Mouse (Mus musculus): Measurements from ENCODE around the gene Taf15. TPM values are rescaled to one million over a fixed set of nuclear protein-coding genes. Genes with fewer than 3 reads are reported as not detected.

Gene Taf15
- 62.6 and 66.7 TPM in 2 replicates for total RNA-seq (2014; fragmentation: Nextera tagmentation)
- 43.8 and 44.1 TPM in 2 replicates for total RNA-seq (2017)

- ATAC-seq (replicated peaks; ENCODE audit: poor library complexity, severe bottlenecking) = peak; percentile 98
These were observed at the start of gene Taf15 for GRCm38 (mm10) chr11:83472324-83473234. Gene Taf15, plus strand, starts transcription at chr11:83473086.

DNA sequence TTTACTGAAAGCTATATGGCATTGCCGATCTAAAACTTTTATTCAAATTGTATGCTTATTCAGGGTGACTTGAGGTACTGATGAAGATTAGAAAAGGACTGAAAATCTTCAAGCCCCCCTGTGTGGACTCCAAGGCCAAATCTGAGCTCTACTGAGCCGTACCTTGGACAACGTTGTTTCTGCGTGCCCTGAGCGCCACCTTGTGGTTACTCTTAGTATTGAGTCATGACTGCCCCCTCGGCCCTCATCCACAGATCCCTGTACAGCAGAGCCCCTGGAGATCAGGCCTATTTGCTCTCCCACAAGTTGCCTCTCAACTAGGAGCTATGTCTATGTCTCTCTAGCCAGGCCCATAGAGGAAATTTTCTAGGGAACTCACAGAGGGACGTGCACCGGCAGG is 48.2 kb upstream of the Taf15 start:
- peak; percentile 40; the same call in 1 of the 2 replicates for ATAC-seq (replicated peaks; ENCODE audit: poor library complexity, severe bottlenecking)

- peak; percentile 97 for ATAC-seq (replicated peaks; ENCODE audit: poor library complexity, severe bottlenecking)
These were observed 45.9 kb upstream of the Taf15 start for GRCm38 (mm10) chr11:83426964-83427363.

DNA sequence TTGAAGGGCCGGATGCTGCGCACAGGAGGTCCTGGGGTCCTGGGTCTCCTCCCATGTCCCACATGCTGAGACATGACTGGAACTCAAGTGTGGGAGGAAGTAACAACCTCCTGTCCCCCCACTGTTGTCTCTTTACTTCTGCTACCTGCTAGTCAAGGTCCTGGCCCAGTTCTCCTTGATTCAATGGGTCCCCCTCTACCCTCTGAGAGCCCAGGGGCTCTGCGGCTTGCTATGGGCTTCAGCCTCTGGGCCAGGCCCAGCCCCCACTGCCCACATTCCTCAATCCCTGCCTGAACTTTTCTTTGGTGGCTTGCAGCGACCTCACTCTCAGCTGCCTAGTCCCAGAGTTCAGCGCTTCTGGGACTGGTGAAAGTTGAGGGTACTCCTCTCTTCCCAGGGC is 43.5 kb upstream of the Taf15 start, which contains the start of gene Gas2l2:
Gas2l2 (minus strand) TSS at position 101 of the 400 bp plus-strand sequence.
- no peak for ATAC-seq (replicated peaks; ENCODE audit: poor library complexity, severe bottlenecking)

- ATAC-seq (replicated peaks; ENCODE audit: poor library complexity, severe bottlenecking) = peak; percentile 82
These were observed 40.4 kb upstream of the Taf15 start for GRCm38 (mm10) chr11:83432533-83432932.

GRCm38 (mm10) chr11:83437377-83437776 is 35.5 kb upstream of the Taf15 start, which contains the start of gene 1700020L24Rik:
Gene 1700020L24Rik, plus strand, starts transcription at chr11:83437677.
- ATAC-seq (replicated peaks; ENCODE audit: poor library complexity, severe bottlenecking) = no peak

DNA sequence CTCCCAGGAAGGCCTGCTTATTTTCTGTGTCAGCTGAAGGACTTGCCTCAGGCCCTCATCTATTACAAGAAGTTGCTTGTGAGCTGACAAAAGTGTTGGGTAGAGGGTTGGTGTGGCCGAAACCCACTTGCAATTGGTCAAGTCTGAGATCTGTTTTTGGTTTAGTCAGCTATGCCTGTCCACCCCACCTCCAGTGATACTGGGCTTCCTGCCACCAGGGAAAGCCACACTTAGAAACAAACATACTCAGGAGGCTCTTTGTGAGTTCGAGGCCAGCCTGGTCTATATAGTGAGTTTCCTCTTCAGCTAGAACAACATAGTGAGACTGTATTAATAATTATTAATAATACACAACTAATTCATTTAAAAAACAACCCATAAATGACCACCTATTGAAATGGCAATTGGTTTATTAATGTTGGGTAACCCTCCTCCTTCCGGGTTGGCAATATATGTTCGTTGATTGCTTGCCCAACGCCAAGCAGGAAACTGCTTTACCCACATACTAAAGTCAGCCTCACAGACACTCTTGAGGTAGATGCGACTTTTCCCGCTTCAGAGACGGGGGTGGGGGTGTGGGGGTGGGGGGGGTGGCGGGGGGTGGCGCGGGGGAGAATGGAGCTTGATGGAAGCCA is 33.3 kb upstream of the Taf15 start:
- ATAC-seq (replicated peaks; ENCODE audit: poor library complexity, severe bottlenecking) = peak; percentile 41

DNA sequence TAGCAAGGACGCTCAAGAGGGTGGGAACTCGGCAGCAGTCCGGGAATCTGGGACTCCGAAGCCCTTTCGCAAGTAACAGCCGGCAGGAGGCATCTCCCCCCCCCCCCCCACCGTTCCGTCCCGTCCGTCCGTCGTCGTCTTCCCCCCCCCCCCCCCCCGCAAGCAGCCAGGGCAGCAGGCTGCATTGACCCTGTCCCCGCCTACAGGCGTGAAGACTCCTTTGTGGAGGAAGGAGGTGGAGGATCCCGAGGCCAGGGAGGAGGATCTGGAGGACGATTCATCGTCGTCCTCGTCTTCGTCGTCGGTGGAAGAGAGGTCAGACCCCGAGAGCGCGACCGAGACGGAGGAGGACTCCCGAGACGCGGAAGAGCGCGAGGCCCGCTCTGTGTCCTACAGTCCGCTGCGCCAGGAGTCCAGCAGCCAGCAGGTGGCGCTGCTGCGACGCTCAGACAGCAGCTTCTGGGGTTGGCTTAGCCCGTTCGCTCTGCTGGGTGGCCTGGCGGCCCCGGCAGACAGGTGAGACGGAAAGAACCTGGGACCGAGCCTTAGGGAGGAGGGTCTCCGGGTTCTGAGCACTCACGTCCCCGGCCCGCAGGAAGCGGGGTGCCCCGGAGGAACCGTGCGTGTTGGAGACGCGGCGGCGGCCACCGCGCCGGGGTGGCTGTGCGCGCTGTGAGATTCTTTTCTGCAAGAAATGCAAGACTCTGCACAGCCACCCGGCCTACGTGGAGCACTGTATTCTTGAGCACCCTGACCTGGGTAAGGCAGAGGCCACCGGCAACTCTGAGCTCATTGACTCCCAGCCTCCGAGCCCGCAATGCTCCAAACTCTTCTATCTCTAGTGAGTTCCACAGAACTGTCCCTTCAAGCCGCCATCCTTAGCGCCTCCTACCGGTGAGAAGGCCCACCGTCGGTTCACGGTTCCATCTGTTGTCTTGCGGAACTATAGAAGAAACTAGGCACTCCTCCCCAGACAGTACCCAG is 32.5 kb upstream of the Taf15 start:
- ATAC-seq (replicated peaks; ENCODE audit: poor library complexity, severe bottlenecking) = peak; percentile 70

DNA sequence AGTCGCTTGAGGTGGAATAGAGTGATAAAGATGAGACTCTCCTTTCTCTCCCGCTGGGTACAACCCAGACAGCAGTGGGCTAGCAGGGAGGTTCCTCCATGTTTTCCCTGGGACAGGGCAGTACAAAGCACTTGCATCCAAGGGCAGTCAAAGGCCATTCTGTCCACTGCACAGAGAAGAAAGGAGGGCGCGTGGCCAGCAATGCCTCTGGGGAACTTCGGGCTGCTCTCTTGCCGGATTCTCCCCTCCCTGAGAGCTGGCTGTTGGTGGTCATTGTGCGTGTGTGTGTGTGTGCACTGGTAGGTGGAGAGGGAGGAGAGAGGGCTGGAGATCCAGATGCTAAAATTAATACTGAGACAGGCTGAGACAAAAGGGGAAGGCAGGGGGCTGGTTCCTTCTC is 31.7 kb upstream of the Taf15 start:
- ATAC-seq (replicated peaks; ENCODE audit: poor library complexity, severe bottlenecking) = no peak

DNA sequence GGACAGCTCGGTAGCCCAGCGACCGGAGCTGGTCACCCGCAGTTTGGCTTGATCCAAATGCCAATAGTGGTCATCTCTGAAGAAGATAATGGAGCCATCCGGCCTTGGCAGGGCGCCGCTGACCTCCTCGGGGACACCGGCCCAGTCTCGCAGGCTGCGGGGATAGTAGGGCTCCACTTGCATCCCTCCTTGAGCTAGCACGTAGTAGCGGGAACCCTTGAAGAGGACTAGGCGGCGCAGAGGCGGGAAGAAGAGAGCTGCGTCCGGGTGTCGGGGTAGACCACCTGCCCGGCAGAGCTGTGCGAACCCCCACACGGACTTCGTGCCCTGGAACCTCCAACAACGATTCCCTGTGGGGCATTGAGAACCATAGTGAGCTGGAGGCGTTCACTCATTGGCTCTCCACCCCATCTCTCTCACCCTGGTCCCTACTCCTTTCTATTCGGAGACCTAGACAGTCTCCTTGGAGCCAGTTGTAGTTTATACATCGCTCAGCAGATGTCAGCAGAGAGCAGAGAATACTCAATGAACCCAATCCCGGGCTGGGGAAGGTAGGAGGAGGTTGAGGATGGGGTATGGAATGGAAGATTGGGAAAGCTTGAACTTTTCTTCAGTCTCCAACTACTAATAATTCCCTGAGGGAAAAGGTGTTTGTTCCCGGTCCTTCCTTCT is 30.2 kb upstream of the Taf15 start:
- ATAC-seq (replicated peaks; ENCODE audit: poor library complexity, severe bottlenecking) = peak; percentile 31

- ATAC-seq (replicated peaks; ENCODE audit: poor library complexity, severe bottlenecking) = no peak
These were observed 29.1 kb upstream of the Taf15 start for GRCm38 (mm10) chr11:83443824-83444223.

- peak; percentile 31 for ATAC-seq (replicated peaks; ENCODE audit: poor library complexity, severe bottlenecking)
These were observed 27.9 kb upstream of the Taf15 start for GRCm38 (mm10) chr11:83445001-83445400.

GRCm38 (mm10) chr11:83447612-83448011 is 25.3 kb upstream of the Taf15 start:
- no peak for ATAC-seq (replicated peaks; ENCODE audit: poor library complexity, severe bottlenecking)

- ATAC-seq (replicated peaks; ENCODE audit: poor library complexity, severe bottlenecking) = no peak
These were observed 24.6 kb upstream of the Taf15 start for GRCm38 (mm10) chr11:83448021-83448926.

DNA sequence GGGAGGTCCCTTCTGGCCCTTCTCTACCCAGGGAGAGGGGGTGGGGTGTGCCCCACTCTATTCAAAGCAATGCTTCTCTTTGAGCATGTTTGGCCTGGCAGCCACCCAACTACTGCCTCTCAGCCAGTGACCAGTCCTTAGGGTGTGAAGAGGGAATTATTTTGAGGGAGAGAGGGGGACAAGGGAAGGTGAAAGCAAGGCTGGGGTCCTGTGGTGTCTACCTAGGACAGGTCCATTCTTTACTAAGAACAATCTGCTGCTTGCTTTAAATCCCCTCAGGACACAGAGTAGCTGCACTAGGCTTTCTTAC is 24.0 kb upstream of the Taf15 start:
- ATAC-seq (replicated peaks; ENCODE audit: poor library complexity, severe bottlenecking) = no peak

DNA sequence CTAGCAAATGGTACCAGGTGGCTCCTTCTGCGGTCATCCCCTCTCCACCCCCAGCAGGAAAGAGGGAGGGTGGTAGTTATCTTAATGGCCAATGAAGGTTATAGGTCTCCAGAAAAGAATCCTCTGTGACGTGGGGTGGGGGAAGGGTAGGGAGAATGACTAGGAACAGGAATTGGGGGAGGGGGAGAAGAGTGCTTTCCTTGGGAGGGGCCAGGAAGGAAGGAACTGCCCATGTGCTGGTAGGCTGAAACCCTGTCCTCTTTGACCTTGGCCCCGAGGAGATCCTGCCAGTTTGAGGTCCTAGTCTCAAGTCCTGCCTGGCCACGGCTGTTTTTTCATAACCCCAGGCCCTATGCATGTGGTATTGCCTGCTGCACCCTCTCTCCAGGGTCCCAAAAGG is 23.6 kb upstream of the Taf15 start:
- no peak for ATAC-seq (replicated peaks; ENCODE audit: poor library complexity, severe bottlenecking)

GRCm38 (mm10) chr11:83450550-83450949 is 22.3 kb upstream of the Taf15 start:
- ATAC-seq (replicated peaks; ENCODE audit: poor library complexity, severe bottlenecking) = no peak

DNA sequence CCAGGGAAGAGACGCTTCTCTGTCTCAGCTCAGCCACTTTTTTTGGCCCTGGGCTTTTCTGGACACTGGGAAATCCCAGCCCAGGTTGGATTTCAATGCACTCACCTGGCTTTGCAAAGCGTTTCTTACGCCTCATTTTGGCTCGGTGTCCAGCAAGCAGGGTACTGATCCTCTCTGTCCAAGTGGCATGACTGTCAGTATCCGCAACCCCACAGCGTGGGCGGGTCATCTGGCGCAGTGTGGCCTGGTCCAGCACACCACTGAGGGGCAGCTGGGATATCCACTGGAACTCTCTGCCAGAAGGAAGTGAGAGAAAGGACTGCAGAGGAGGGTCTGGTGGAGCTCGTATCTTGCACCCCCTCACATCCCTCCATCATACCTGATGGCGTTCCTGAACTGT is 21.6 kb upstream of the Taf15 start:
- no peak for ATAC-seq (replicated peaks; ENCODE audit: poor library complexity, severe bottlenecking)

DNA sequence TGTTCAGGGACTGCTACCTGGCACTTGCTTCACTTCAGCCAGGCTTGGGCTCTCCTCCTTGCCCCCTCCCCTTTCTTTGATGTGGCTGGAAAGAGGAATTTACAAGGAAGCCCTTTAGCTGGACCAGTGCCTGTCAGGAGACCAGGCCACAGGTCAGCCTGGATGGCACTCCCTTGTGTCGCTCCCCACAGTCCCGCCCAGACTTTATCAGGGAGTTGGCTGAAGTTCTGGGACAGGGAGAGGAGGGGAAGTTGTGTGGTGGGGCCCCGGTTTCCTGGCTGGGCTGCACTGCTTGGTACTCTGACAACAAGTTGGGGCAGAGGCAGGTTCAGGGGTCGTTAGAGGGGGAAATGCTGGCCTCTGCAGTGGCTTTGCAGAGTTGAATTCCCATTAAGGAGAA is 18.3 kb upstream of the Taf15 start:
- peak; percentile 65 for ATAC-seq (replicated peaks; ENCODE audit: poor library complexity, severe bottlenecking)

Measured in granulocyte monocyte progenitor cell, adult 5-6 weeks (primary cell).